Mouse (Mus musculus) bone marrow, adult 2 months (tissue): ENCODE measurements around the gene Dusp16. TPM values are rescaled to one million over a fixed set of nuclear protein-coding genes. Genes with fewer than 3 reads are reported as not detected.

Experiments used
- H3K27ac ChIP-seq: fragments of 200-500 bp; 2 replicates; pipeline ENCODE4 v1.5.1; 2012; ENCODE audit warnings: low read depth, mild to moderate bottlenecking, control low read depth, inconsistent platforms, low read length; ENCODE audit not compliant: control insufficient read depth, poor library complexity, insufficient read depth
- H3K4me1 ChIP-seq: fragments of 200-500 bp; 2 replicates; pipeline ENCODE4 v1.6.1; 2011; ENCODE audit warnings: low read length; ENCODE audit not compliant: control insufficient read depth, insufficient read depth
- H3K4me3 ChIP-seq: fragments of 200-500 bp; replicated peaks from 2 replicates; pipeline ENCODE3; 2011; ENCODE audit warnings: mild to moderate bottlenecking, low read depth, low read length, control low read depth; ENCODE audit not compliant: control insufficient read depth
- CTCF ChIP-seq: fragments of 200-500 bp; IDR thresholded peaks from 2 replicates; pipeline ENCODE4 v1.5.1; 2011; ENCODE audit warnings: low read length, control low read depth; ENCODE audit not compliant: control insufficient read depth, insufficient read depth
- POLR2A ChIP-seq: fragments of 200-500 bp; IDR thresholded peaks from 2 replicates; pipeline ENCODE4 v1.6.1; 2011; ENCODE audit warnings: low read depth, mild to moderate bottlenecking, control low read depth, low read length, borderline replicate concordance; ENCODE audit not compliant: control insufficient read depth
- WGBS: fragments of 180-500 bp; shearing (Covaris S2); methylation state at CpG from one replicate; pipeline ENCODE4 v1.1.7; 2018; 5-methylcytosine and 5-hydroxymethylcytosine counted together
- polyA plus RNA-seq: library from polyadenylated mRNA; stranded (reverse); fragments of >200 nt; gene quantifications from 2 replicates; pipeline ENCODE4 v1.2.4, GENCODE M21; 2011; ENCODE audit warnings: low replicate concordance; ENCODE audit not compliant: missing spikeins, insufficient read depth, insufficient read length

Dusp16 gene
- polyA plus RNA-seq = 2.7 and 11.2 TPM in 2 replicates

DNA sequence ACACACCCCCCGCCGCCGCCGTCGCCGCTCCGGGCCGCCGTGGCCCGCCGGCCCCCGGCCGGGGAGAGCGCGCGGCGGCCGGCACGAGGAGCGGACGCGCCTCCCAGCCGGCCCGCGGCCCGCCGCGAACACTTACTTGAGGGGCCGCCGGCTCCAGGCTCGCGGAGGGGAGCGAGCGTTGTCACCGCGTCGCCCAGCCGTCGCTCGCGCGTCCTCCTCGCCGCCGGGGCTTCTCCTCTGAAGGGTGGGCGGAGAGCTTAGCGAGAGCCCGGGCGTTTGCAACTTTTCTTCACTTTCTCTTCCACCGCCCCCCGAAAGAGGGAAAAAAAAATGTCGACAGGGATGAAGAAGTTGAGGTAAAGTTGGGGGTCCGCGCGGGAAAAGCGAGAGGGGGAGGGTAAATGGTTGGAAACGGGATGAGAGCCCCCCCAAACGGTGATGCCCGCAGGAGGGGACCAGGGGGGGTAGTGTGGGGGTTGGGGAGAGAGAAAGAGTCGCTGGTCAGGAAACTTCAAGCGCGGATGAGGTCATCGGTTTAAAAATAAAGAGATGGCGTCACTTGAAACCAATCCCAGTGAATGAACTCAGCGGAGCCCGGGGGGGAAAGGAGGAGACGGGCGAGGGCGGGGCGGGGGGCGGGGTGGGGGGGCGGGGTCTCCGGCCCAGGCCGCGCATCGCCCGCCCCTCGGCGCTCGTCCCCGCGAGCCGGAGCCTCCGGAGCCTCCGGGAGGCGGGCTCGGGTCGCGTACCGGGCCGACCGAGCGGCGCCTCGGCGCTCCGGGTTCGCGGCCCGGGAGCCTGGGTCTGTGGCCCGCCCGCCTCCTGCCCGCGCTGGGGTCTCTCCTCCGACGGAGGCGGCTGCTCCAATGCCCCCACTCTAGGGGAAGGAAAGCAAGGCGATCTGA is at the start of gene Dusp16:
Gene Dusp16, minus strand, starts transcription at position 485 of the 905 bp plus-strand sequence.
- Histone ChIP-seq H3K4me3 (peak within 1 kb of the TSS; percentile 69), H3K27ac (peak within 1 kb of the TSS; percentile 80), H3K4me1 (peaks cover 1% of the 10 kb centered on the region; the same call in 1 of the 2 replicates)
- no peak for TF ChIP-seq CTCF
- TF ChIP-seq POLR2A = 0 out of 2 replicates have a peak, but pooled peaks have one; percentile 12
- WGBS = 3% methylated on average over 92 of the region's 108 CpGs

GRCm38 (mm10) chr6:134840346-134840745 is 47.9 kb upstream of the Dusp16 start:
- Histone ChIP-seq H3K27ac (no peak overlapping the region), H3K4me1 (no peaks in the 10 kb centered on the region), H3K4me3 (no peak overlapping the region)
- TF ChIP-seq POLR2A = no peak
- no peak for TF ChIP-seq CTCF
- 82% methylated on average over 2 of the region's 2 CpGs for WGBS

GRCm38 (mm10) chr6:134838111-134838510 is 45.7 kb upstream of the Dusp16 start:
- TF ChIP-seq CTCF = no peak
- no peak for TF ChIP-seq POLR2A
- Histone ChIP-seq H3K4me3 (no peak overlapping the region), H3K4me1 (peaks cover 1% of the 10 kb centered on the region; the same call in 1 of the 2 replicates), H3K27ac (no peak overlapping the region)
- 70% methylated on average over 4 of the region's 4 CpGs for WGBS

- 71% methylated on average over 9 of the region's 9 CpGs for WGBS
- H3K4me1 ChIP-seq = peaks cover 4% of the 10 kb centered on the region; the same call in 1 of the 2 replicates
- TF ChIP-seq POLR2A (no peak), CTCF (no peak)
- H3K4me3 ChIP-seq = no peak overlapping the region
- 0 out of 2 replicates have a peak overlapping the region, but pooled peaks have one; percentile 40 for H3K27ac ChIP-seq
Observed at GRCm38 (mm10) chr6:134834585-134835251, 42.3 kb upstream of the Dusp16 start.

DNA sequence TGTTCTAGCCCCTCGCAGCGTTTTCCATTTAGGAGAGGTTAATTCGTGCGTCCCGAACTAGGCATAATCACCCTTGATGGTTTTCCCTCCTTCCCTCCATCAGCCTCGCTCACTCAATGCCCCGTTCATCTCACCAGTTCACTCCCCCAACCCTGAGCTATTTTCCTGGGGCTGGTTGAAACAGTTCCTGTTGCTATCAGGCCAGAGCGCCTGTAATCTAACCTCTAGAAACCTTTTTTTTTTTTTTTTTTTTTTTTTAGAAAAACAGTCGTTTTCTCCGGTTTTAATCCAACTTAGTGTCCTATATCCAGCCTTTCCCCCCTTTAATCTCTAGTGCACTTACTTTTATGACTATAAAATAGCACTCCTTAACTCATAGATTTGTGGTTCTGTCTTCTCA is 38.4 kb upstream of the Dusp16 start:
- Histone ChIP-seq H3K4me3 (peak overlapping the region; percentile 92), H3K27ac (peak overlapping the region; percentile 41; the same call in 1 of the 2 replicates), H3K4me1 (peaks cover 4% of the 10 kb centered on the region; the same call in 1 of the 2 replicates)
- TF ChIP-seq POLR2A = no peak
- no peak for TF ChIP-seq CTCF
- WGBS = 2% methylated on average over 10 of the region's 10 CpGs

GRCm38 (mm10) chr6:134829786-134830700 is 37.6 kb upstream of the Dusp16 start, which contains the start of gene Crebl2:
Gene Crebl2, plus strand, starts transcription at chr6:134830154.
- TF ChIP-seq CTCF (no peak), POLR2A (peak; percentile 40; the same call in 1 of the 2 replicates)
- peaks cover 4% of the 10 kb centered on the region; the same call in 1 of the 2 replicates for H3K4me1 ChIP-seq
- WGBS = under 1% methylated on average over 58 of the region's 58 CpGs
- peak within 1 kb of the TSS; percentile 92 for H3K4me3 ChIP-seq
- H3K27ac ChIP-seq = peak within 1 kb of the TSS; percentile 99

DNA sequence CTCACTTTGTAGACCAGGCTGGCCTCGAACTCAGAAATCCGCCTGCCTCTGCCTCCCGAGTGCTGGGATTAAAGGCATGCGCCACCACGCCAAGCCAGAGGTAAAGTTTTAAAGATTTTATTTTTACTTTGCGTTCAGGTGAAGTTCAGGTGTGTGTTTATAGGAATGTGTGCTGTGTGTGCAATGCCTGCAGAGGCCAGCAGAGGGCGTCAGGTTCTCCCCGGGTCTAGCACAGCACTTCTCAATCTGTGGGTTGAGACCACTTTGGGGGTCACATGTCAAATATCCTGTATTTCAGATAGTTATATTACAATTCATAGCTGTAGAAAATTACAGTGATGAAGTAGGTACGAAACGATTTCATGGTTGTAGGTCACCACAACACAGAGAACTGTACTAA is 30.4 kb upstream of the Dusp16 start:
- Histone ChIP-seq H3K27ac (no peak overlapping the region), H3K4me1 (peaks cover 2% of the 10 kb centered on the region; the same call in 1 of the 2 replicates), H3K4me3 (no peak overlapping the region)
- 70% methylated on average over 10 of the region's 10 CpGs for WGBS
- TF ChIP-seq POLR2A = no peak
- TF ChIP-seq CTCF = peak; percentile 77
